Mouse (Mus musculus) CH12.LX (cell line): Measurements from ENCODE around the gene Ttc25. TPM values are rescaled to one million over a fixed set of nuclear protein-coding genes. Genes with fewer than 3 reads are reported as not detected.

Experiments used
- DNase-seq: peaks from one replicate; pipeline ENCODE4 v3.0.0-alpha.2; 2013; ENCODE audit errors: extremely low read depth
- H3K27ac ChIP-seq: 2 replicates; pipeline ENCODE4 v1.5.1; 2012; ENCODE audit warnings: low read depth, mild to moderate bottlenecking, control low read depth, moderate library complexity; ENCODE audit not compliant: insufficient read depth
- H3K27me3 ChIP-seq: replicated peaks from 2 replicates; pipeline ENCODE3; 2012; ENCODE audit warnings: inconsistent platforms
- H3K36me3 ChIP-seq, 2 experiments: replicated peaks in 1 of 2; 2 replicates each; pipeline versions ENCODE3 to v1.6.1; 2012; ENCODE audit warnings: inconsistent platforms in 1 of 2, low read length in 1 of 2, mild to moderate bottlenecking in 1 of 2, mixed read lengths in 1 of 2, moderate library complexity in 1 of 2; ENCODE audit not compliant: control insufficient read depth in 1 of 2, insufficient read depth in 1 of 2
- H3K4me1 ChIP-seq, 2 experiments: 2 replicates each; pipeline ENCODE4 v1.6.1; 2012; ENCODE audit warnings: inconsistent platforms in 1 of 2, moderate library complexity in 1 of 2; ENCODE audit not compliant: insufficient read depth in 2 of 2, control insufficient read depth in 1 of 2
- H3K4me2 ChIP-seq: 2 replicates; pipeline ENCODE4 v1.6.1; 2012; ENCODE audit warnings: low read depth, mild to moderate bottlenecking, control low read depth; ENCODE audit not compliant: poor library complexity, insufficient read depth, severe bottlenecking
- H3K4me3 ChIP-seq, 3 experiments: fragments of 150-350 bp in 1 of 3; sonication (generic) in 1 of 3; replicated peaks in 1 of 3; 2 replicates each; pipeline versions ENCODE3 to v1.5.1; 2011 to 2012; ENCODE audit warnings: low read depth in 2 of 3, low read length in 2 of 3, mild to moderate bottlenecking in 2 of 3, moderate library complexity in 2 of 3, control low read depth in 1 of 3, improper control_type of control experiment in 1 of 3, inconsistent platforms in 1 of 3, mixed read lengths in 1 of 3; ENCODE audit not compliant: poor library complexity in 1 of 3
- H3K79me2 ChIP-seq: replicated peaks from 2 replicates; pipeline ENCODE4 v1.6.1; 2012; ENCODE audit warnings: mild to moderate bottlenecking, moderate library complexity; ENCODE audit not compliant: control insufficient read depth, poor library complexity, insufficient read depth, severe bottlenecking; ENCODE audit errors: extremely low read depth
- H3K9ac ChIP-seq: 2 replicates; pipeline ENCODE4 v1.6.1; 2012; ENCODE audit warnings: low read depth, mild to moderate bottlenecking, control low read depth, moderate library complexity; ENCODE audit not compliant: insufficient read depth
- H3K9me3 ChIP-seq: replicated peaks from 2 replicates; pipeline ENCODE3; 2012; ENCODE audit warnings: low read length, inconsistent platforms, mixed read lengths
- BHLHE40 ChIP-seq: IDR thresholded peaks from 2 replicates; pipeline ENCODE4 v1.6.1; 2011; ENCODE audit warnings: mild to moderate bottlenecking, low read depth, low read length, improper control_type of control experiment
- CHD1 ChIP-seq: IDR thresholded peaks from 2 replicates; pipeline ENCODE4 v1.6.1; 2012; ENCODE audit warnings: low read depth, low read length, improper control_type of control experiment, inconsistent platforms
- CHD2 ChIP-seq: IDR thresholded peaks from 2 replicates; pipeline ENCODE4 v1.6.1; 2011; ENCODE audit warnings: low read length, improper control_type of control experiment
- CTCF ChIP-seq, 2 experiments: IDR thresholded peaks in 1 of 2; conservative IDR thresholded peaks in 1 of 2; 2 replicates each; pipeline ENCODE4 v1.5.1; 2011 to 2012; ENCODE audit warnings: low read depth in 2 of 2, low read length in 2 of 2, improper control_type of control experiment in 1 of 2, inconsistent platforms in 1 of 2, mild to moderate bottlenecking in 1 of 2, moderate library complexity in 1 of 2
- E2F4 ChIP-seq: IDR thresholded peaks from 2 replicates; pipeline ENCODE4 v1.6.1; 2011; ENCODE audit warnings: low read depth, low read length, improper control_type of control experiment; ENCODE audit not compliant: insufficient replicate concordance
- EP300 ChIP-seq: IDR thresholded peaks from 2 replicates; pipeline ENCODE4 v1.6.1; 2011; ENCODE audit warnings: low read length, improper control_type of control experiment
- GABPA ChIP-seq: IDR thresholded peaks from 2 replicates; pipeline ENCODE4 v1.6.1; 2012; ENCODE audit warnings: low read depth, low read length, improper control_type of control experiment, inconsistent platforms; ENCODE audit not compliant: insufficient replicate concordance
- IRF4 ChIP-seq: IDR thresholded peaks from 2 replicates; pipeline ENCODE4 v1.6.1; 2014; ENCODE audit warnings: low read depth, mild to moderate bottlenecking, inconsistent platforms, low read length, improper control_type of control experiment
- JUN ChIP-seq: IDR thresholded peaks from 2 replicates; pipeline ENCODE4 v1.6.1; 2011; ENCODE audit warnings: low read depth, mild to moderate bottlenecking, low read length, improper control_type of control experiment, moderate library complexity; ENCODE audit not compliant: insufficient read depth
- JUND ChIP-seq: conservative IDR thresholded peaks from 2 replicates; pipeline ENCODE4 v1.6.1; 2011; ENCODE audit warnings: low read depth, low read length, improper control_type of control experiment
- MAFK ChIP-seq: IDR thresholded peaks from 2 replicates; pipeline ENCODE4 v1.6.1; 2011; ENCODE audit warnings: low read length, improper control_type of control experiment; ENCODE audit not compliant: insufficient replicate concordance
- MAZ ChIP-seq: IDR thresholded peaks from 2 replicates; pipeline ENCODE4 v1.6.1; 2012; ENCODE audit warnings: low read depth, mild to moderate bottlenecking, inconsistent platforms, low read length, improper control_type of control experiment, moderate library complexity
- MEF2A ChIP-seq: IDR thresholded peaks from 2 replicates; pipeline ENCODE4 v1.6.1; 2014; ENCODE audit warnings: low read depth, mild to moderate bottlenecking, inconsistent platforms, low read length, improper control_type of control experiment, borderline replicate concordance
- MXI1 ChIP-seq: IDR thresholded peaks from 2 replicates; pipeline ENCODE4 v1.6.1; 2011; ENCODE audit warnings: mild to moderate bottlenecking, low read depth, low read length, improper control_type of control experiment
- MYC ChIP-seq: IDR thresholded peaks from 2 replicates; pipeline ENCODE4 v1.6.1; 2011; ENCODE audit warnings: low read depth, mild to moderate bottlenecking, improper control_type of control experiment, low read length
- NELFE ChIP-seq: IDR thresholded peaks from 2 replicates; pipeline ENCODE4 v1.6.1; 2011; ENCODE audit warnings: low read depth, low read length, improper control_type of control experiment
- POLR2A ChIP-seq: IDR thresholded peaks from 2 replicates; pipeline ENCODE4 v1.6.1; 2011; ENCODE audit warnings: low read depth, mild to moderate bottlenecking, improper control_type of control experiment, low read length
- POLR2AphosphoS2 ChIP-seq: IDR thresholded peaks from 2 replicates; pipeline ENCODE4 v1.6.1; 2011; ENCODE audit warnings: low read depth, low read length, improper control_type of control experiment
- RAD21 ChIP-seq: IDR thresholded peaks from 2 replicates; pipeline ENCODE4 v1.6.1; 2011; ENCODE audit warnings: low read depth, mild to moderate bottlenecking, low read length, improper control_type of control experiment, moderate library complexity
- RCOR1 ChIP-seq: conservative IDR thresholded peaks from 2 replicates; pipeline ENCODE4 v1.6.1; 2012; ENCODE audit warnings: low read depth, mild to moderate bottlenecking, inconsistent platforms, low read length, improper control_type of control experiment
- SIN3A ChIP-seq: IDR thresholded peaks from 2 replicates; pipeline ENCODE4 v1.6.1; 2012; ENCODE audit warnings: low read length, improper control_type of control experiment, inconsistent platforms
- SMC3 ChIP-seq: IDR thresholded peaks from 2 replicates; pipeline ENCODE4 v1.6.1; 2011; ENCODE audit warnings: low read depth, low read length, improper control_type of control experiment
- TBP ChIP-seq: conservative IDR thresholded peaks from 2 replicates; pipeline ENCODE4 v1.6.1; 2011; ENCODE audit warnings: low read depth, low read length, improper control_type of control experiment
- TCF12 ChIP-seq: IDR thresholded peaks from 2 replicates; pipeline ENCODE4 v1.6.1; 2014; ENCODE audit warnings: low read depth, mild to moderate bottlenecking, inconsistent platforms, low read length, improper control_type of control experiment
- UBTF ChIP-seq: IDR thresholded peaks from 2 replicates; pipeline ENCODE4 v1.6.1; 2012; ENCODE audit warnings: low read depth, mild to moderate bottlenecking, inconsistent platforms, low read length, improper control_type of control experiment, moderate library complexity
- USF1 ChIP-seq: IDR thresholded peaks from 2 replicates; pipeline ENCODE4 v1.6.1; 2014; ENCODE audit warnings: low read depth, mild to moderate bottlenecking, inconsistent platforms, low read length, improper control_type of control experiment
- ZC3H11A ChIP-seq: IDR thresholded peaks from 2 replicates; pipeline ENCODE4 v1.6.1; 2012; ENCODE audit warnings: low read depth, mild to moderate bottlenecking, inconsistent platforms, low read length, improper control_type of control experiment
- ZKSCAN1 ChIP-seq: IDR thresholded peaks from 2 replicates; pipeline ENCODE4 v1.6.1; 2012; ENCODE audit warnings: low read depth, inconsistent platforms, low read length, improper control_type of control experiment, borderline replicate concordance
- ZMIZ1 ChIP-seq: IDR thresholded peaks from 2 replicates; pipeline ENCODE4 v1.6.1; 2012; ENCODE audit warnings: low read depth, mild to moderate bottlenecking, inconsistent platforms, low read length, improper control_type of control experiment
- ZNF384 ChIP-seq: IDR thresholded peaks from 2 replicates; pipeline ENCODE4 v1.6.1; 2012; ENCODE audit warnings: low read depth, low read length, improper control_type of control experiment, inconsistent platforms
- dilution Hi-C: fragments of 300-500 bp; cut with MboI; formaldehyde crosslinking; loops from 2 replicates; pipeline ENCODE4 v1.14.3; 2020; ENCODE audit warnings: low sequenced_read_pairs; ENCODE audit not compliant: extremely low pct_unique_long_range_greater_than_20kb, extremely low pct_ligation_motif_present
- in situ Hi-C: fragments of 300-500 bp; cut with MboI; formaldehyde crosslinking; loops from 3 replicates; pipeline ENCODE4 v1.14.3; 2019; ENCODE audit warnings: low sequenced_read_pairs, low pct_ligation_motif_present, low pct_unique_long_range_greater_than_20kb, mixed read lengths
- polyA plus RNA-seq: library from polyadenylated mRNA; unstranded; fragments of >175 nt; gene quantifications from 2 replicates; pipeline ENCODE4 v1.2.1, GENCODE M21; 2012; ENCODE audit warnings: low read depth; ENCODE audit not compliant: insufficient read length
- total RNA-seq, 2 experiments: library from RNA; depleted of rRNA; stranded (reverse); fragments of 300-350 nt in 1 of 2; fragments of >200 nt in 1 of 2; gene quantifications; 2 replicates each; pipeline ENCODE4 v1.2.3; 2012 to 2014

The Ttc25 gene
- total and polyA plus RNA-seq, 3 experiments, result 0.51 to 12.8 (median 1.3) TPM

DNA sequence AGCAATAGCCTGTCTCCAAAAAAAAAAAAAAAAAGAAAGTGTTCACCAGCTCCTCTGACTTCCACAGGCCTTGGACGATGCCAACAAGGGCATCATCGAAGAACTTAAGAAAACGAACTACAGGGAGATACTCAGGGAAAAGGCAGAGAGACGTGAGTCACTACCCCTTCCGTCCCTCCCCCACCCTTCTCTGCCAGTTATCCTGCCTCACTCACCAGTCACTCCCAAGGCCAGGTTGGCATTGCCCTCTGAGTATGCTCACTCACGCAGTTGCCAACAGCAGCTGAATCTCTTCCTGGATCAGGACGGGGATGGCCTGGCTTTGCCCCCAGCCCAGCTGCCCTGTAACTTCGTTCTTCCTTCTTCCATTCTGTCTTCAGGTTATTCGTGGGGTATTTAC is 24.4 kb downstream of the Ttc25 start:
- DNase-seq, result no peak
- Histone ChIP-seq H3K9ac (no peak overlapping the region), H3K36me3 (peaks cover 0 to 2% of the 10 kb centered on the region in 2 experiments), H3K79me2 (no peaks in the 10 kb centered on the region), H3K27me3 (no peaks in the 10 kb centered on the region), H3K4me1 (peaks cover 28 to 59% of the 10 kb centered on the region in 2 experiments), H3K9me3 (no peaks in the 10 kb centered on the region), H3K4me2 (peak overlapping the region; percentile 63), H3K4me3 (peak overlapping the region; percentile 35 to 39 (median 37)), H3K27ac (peak overlapping the region; percentile 92)
- TF ChIP-seq ZNF384 (peak; percentile 72), SIN3A (no peak), EP300 (peak; percentile 14; the same call in 1 of the 2 replicates), CHD2 (0 out of 2 replicates have a peak, but pooled peaks have one; percentile 17), ZC3H11A (no peak)
- dilution Hi-C loops, result no loop called here
- in situ Hi-C loops, result loop anchor here (5.0 kb wide), 2 partner anchors 53 to 128 kb away; partner anchors contain the start of gene Dnajc7

GRCm38 (mm10) chr11:100570430-100571201 is 25.2 kb downstream of the Ttc25 start:
- peaks cover 29 to 64% of the 10 kb centered on the region in 2 experiments for H3K4me1 ChIP-seq
- peak overlapping the region; percentile 13; the same call in 1 of the 2 replicates for H3K9ac ChIP-seq
- H3K9me3 ChIP-seq, result no peaks in the 10 kb centered on the region
- in situ Hi-C loops (loop anchor here (5.0 kb wide), 2 partner anchors 52 to 127 kb away; partner anchors contain the start of gene Dnajc7), dilution Hi-C loops (no loop called here)
- H3K4me3 ChIP-seq, result peak overlapping the region in 2 of 3 experiments; percentile 35 to 37
- no peaks in the 10 kb centered on the region for H3K27me3 ChIP-seq
- DNase-seq, result peak; percentile 91
- H3K4me2 ChIP-seq, result peak overlapping the region; percentile 63
- peak overlapping the region; percentile 92 for H3K27ac ChIP-seq
- peaks cover 4% of the 10 kb centered on the region for H3K79me2 ChIP-seq
- no peaks in the 10 kb centered on the region for H3K36me3 ChIP-seq
- TF ChIP-seq SIN3A (peak; percentile 76; the same call in 1 of the 2 replicates), SMC3 (peak; percentile 92), ZKSCAN1 (no peak), MXI1 (peak; percentile 51; the same call in 1 of the 2 replicates), CTCF (conservative IDR thresholded peaks at IDR 0.05 in 1 of 2, IDR thresholded peaks at IDR 0.05 in 1 of 2; ENCODE audit: low read depth in 2 of 2, low read length in 2 of 2) (peak; percentile 94 to 95), BHLHE40 (no peak), CHD2 (peak; percentile 72; the same call in 1 of the 2 replicates), CHD1 (no peak), POLR2A (no peak), ZMIZ1 (no peak), POLR2AphosphoS2 (no peak), TBP (no peak), UBTF (no peak), RAD21 (peak; percentile 97), MAZ (peak; percentile 89), GABPA (no peak), EP300 (no peak), E2F4 (no peak), JUND (peak; percentile 44), TCF12 (peak; percentile 52), USF1 (no peak), JUN (0 out of 2 replicates have a peak, but pooled peaks have one; percentile 34), ZNF384 (peak; percentile 5), MYC (peak; percentile 94), IRF4 (peak; percentile 66; the same call in 1 of the 2 replicates), MEF2A (peak; percentile 47; the same call in 1 of the 2 replicates), MAFK (0 out of 2 replicates have a peak, but pooled peaks have one; percentile 7), NELFE (peak; percentile 34; the same call in 1 of the 2 replicates), RCOR1 (no peak)
